Mouse (Mus musculus): Measurements from ENCODE around the gene Gdpd4.
A peak's percentile ranks its signal among the peaks of the same experiment; 100 is the strongest.

The Gdpd4 gene

DNA sequence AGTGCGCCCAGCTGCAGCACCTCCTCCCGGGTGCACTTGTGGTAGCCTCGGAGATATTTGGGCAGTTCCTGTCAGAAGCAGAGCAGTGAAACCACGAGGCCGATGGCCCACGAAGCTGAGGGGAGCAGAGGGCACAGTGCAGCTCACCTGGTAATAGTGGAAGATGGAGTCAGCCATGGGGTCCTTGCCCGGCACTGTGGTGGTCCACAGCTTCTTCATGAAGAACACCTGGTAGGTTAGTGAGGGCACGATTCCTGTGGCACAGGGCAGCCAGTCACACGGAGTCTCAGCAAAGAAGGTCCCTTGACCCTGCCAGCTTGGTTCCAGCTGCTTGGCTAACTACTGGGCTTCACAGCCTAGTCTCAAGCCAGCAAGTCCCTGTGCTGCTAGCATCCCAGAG lies 134.7 kb downstream of the Gdpd4 start:
- Histone ChIP-seq H3K27me3 (ENCODE audit: control insufficient read depth, insufficient read depth, low read length, poor library complexity, severe bottlenecking) (no peaks in the 10 kb centered on the region), H3K36me3 (ENCODE audit: control insufficient read depth, insufficient read depth, low read length, poor library complexity, severe bottlenecking) (0 out of 2 replicates have a peak, but pooled peaks cover 1% of the 10 kb centered on the region)
- DNase-seq (ENCODE audit: low read depth, low spot score): no peak

DNA sequence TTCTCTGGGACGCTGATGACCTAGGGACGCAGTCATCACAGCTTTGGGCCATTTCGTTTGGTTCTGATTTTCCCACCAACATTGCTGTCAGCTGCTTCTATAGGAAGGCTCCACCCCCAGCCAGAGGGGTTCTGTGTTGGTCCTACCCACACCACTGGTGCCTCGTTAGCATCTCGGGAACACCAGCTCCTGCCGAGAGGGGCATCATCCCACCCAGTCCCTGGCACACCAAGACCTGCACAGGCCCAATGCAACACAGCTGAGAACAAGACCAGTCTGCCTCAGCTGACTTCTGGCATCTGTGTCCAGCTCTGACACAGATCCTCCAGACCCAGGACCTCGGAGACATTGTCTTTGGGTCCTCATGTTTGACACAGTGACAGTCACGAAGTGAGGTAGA lies 135.2 kb downstream of the Gdpd4 start:
- no peak for DNase-seq (ENCODE audit: low read depth, low spot score)
- H3K27me3 ChIP-seq (ENCODE audit: control insufficient read depth, insufficient read depth, low read length, poor library complexity, severe bottlenecking): no peaks in the 10 kb centered on the region
- H3K36me3 ChIP-seq (ENCODE audit: control insufficient read depth, insufficient read depth, low read length, poor library complexity, severe bottlenecking): 0 out of 2 replicates have a peak, but pooled peaks cover 1% of the 10 kb centered on the region

DNA sequence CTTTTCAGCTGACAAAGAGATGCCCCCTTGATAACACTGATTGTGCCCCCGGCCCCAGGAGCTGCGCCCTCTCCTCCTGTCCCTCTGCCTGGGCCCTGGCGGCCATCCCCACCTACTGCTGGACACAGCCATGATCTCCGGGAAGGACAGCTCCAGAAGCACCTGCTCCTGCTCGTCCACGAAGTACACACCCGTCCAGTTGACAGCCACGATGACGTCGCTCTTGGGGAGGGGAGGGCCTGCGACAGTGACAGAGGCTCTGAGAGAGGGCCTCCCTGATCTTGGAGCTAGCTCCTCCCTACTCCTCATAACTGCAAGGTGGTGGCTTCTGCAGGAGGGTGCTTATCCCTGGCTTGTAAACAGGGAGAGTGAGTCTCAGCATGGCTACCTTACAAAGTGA lies 146.5 kb downstream of the Gdpd4 start:
- DNase-seq (ENCODE audit: low read depth, low spot score): no peak
- Histone ChIP-seq H3K27me3 (ENCODE audit: control insufficient read depth, insufficient read depth, low read length, poor library complexity, severe bottlenecking) (no peaks in the 10 kb centered on the region), H3K36me3 (ENCODE audit: control insufficient read depth, insufficient read depth, low read length, poor library complexity, severe bottlenecking) (no peaks in the 10 kb centered on the region; the same call in 1 of the 2 replicates)

DNA sequence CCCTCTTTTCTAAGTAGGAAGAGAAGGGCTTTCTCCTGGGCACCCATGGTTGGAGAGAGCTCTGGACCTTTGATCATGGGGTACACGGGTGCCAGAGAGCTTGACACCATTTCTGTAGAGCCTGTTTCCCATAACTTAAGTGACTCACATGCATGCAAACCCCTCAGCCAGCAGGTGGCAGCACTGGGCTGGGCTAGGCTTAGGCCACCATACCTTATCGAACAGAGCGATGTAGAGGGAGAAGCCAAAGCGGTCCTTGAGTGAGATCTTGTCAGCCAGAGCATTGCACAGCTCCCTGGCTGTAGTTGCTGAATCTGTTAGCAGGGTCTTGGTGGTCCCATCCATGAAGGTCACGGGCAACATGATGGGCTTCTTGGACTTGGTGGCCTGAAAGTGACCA lies 151.9 kb downstream of the Gdpd4 start:
- H3K27me3 ChIP-seq (ENCODE audit: control insufficient read depth, insufficient read depth, low read length, poor library complexity, severe bottlenecking): no peaks in the 10 kb centered on the region
- DNase-seq (ENCODE audit: low read depth, low spot score): peak; percentile 90

DNA sequence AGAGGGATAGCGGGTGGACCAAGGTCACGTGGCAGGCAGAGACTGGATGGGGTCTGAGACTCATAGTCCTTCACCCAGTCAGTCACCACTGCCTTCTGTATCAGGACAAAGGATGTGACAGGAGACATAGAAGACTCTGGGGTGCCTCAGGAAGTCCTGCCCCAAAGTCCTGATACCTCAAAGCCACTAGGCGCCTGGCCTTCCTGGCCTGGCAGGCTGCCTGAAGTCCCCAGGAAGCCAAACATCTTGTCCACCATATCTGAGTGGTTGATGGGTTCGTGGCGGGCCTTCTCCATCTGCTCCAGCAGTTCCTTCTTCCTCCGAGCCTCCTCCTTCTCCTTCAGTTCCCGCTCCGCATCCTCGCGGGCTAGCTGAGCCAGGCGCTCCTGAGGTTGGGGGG lies 157.7 kb downstream of the Gdpd4 start:
- H3K36me3 ChIP-seq (ENCODE audit: control insufficient read depth, insufficient read depth, low read length, poor library complexity, severe bottlenecking): peaks cover 8% of the 10 kb centered on the region
- H3K27me3 ChIP-seq (ENCODE audit: control insufficient read depth, insufficient read depth, low read length, poor library complexity, severe bottlenecking): no peaks in the 10 kb centered on the region
- no peak for DNase-seq (ENCODE audit: low read depth, low spot score)

More for the DNA sequence above, 151.9 kb downstream of the Gdpd4 start:
- H3K36me3 ChIP-seq (ENCODE audit: control insufficient read depth, insufficient read depth, low read length, poor library complexity, severe bottlenecking): peaks cover 5% of the 10 kb centered on the region

DNA sequence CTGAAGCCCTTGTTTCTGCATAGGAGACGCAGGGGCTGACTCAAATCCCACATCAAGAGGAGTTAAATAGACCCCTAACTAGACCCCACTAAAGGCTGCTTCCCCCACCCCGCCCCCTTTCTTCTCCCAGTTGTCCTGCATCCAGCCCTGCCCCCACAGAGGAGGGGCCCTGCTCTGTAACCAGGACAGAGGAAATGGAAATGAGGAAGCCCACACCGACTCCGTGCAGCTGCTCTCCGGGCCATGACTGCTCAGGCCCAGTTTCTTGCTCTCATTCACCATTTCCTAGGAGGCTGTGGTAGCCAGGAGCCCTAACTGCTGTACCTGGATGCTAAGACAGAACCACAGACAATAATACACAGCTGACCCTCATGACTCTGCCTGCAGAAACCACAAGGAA lies 162.6 kb downstream of the Gdpd4 start:
- no peak for DNase-seq (ENCODE audit: low read depth, low spot score)
- Histone ChIP-seq H3K27me3 (ENCODE audit: control insufficient read depth, insufficient read depth, low read length, poor library complexity, severe bottlenecking) (no peaks in the 10 kb centered on the region), H3K36me3 (ENCODE audit: control insufficient read depth, insufficient read depth, low read length, poor library complexity, severe bottlenecking) (peaks cover under 1% of the 10 kb centered on the region; the same call in 1 of the 2 replicates)

DNA sequence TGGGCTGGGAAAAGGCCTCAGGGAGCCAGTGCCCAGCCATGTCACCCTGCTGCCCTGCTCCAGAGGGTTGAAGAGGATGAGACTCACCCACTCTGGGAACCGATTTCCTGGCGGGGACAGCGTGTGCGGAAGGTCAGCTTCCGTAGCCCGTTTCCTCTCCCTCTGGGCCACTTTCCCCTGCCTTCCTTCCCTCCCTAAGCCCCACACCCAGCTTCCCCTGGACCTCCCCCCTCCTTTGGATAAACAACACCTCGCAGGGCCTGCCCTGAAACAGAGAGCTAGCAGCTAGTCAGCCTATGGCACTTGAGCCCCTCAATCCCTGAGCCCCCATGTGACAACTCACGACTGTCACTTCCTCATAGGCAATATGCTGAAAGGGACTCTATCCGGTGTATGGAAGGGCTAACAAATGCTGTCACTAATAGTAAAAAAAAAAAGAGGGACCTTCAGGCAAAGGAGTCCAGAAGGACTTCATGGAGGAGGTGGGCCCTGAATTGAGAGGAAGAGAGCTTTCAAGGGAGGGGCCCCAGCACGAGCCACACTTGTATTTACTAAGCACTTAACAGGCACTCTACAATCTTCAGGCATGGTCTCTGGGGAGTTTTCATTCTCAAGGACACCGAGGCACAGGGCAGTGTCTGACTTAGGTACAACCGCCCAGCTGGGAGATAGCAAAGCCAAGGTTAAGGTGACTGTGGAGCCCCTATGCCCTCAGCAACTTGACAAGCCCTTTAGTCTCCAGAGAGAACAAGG lies 165.0 kb downstream of the Gdpd4 start:
- Histone ChIP-seq H3K36me3 (ENCODE audit: control insufficient read depth, insufficient read depth, low read length, poor library complexity, severe bottlenecking) (no peaks in the 10 kb centered on the region; the same call in 1 of the 2 replicates), H3K27me3 (ENCODE audit: control insufficient read depth, insufficient read depth, low read length, poor library complexity, severe bottlenecking) (no peaks in the 10 kb centered on the region)
- DNase-seq (ENCODE audit: low read depth, low spot score): peak; percentile 41

DNA sequence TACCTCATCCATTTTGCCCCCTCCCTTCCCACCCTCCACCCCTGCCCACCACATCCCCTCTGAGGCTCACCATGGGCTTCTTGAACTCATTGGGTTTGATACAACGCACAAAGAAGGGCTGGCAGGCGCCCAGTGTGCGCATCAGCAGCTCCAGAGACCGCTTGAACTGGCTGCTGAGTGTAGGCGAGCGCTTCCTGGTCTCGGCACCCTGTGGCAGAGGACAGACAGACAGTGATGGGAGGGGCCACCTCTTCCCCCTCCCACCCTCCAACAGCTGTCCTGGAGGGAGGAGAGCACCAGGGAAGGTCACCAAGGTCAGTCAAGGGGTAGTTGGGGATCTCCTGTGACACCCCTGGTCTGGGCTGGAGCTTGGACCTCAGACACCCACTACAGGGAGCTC lies 165.6 kb downstream of the Gdpd4 start:
- H3K27me3 ChIP-seq (ENCODE audit: control insufficient read depth, insufficient read depth, low read length, poor library complexity, severe bottlenecking): no peaks in the 10 kb centered on the region
- DNase-seq (ENCODE audit: low read depth, low spot score): peak; percentile 40
- H3K36me3 ChIP-seq (ENCODE audit: control insufficient read depth, insufficient read depth, low read length, poor library complexity, severe bottlenecking): no peaks in the 10 kb centered on the region

DNA sequence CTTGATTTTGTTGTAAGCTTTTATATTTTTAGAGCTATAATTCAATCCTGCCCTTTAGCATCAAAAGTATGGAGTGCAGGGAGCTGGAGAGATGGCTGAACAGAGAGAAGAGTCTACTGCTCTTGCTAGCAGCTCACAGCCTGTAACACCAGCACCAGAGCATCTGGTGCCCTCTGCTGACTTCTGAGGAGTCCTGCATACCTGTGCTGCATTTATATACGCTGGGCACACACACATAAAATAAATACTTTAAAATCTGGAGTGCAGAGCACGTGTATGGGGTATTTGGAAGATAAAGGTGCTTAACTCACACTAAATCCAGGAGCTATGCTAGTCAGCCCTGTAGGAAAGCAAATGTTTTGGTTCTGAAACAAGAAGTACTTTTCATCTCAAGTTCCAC lies 166.6 kb downstream of the Gdpd4 start:
- H3K36me3 ChIP-seq (ENCODE audit: control insufficient read depth, insufficient read depth, low read length, poor library complexity, severe bottlenecking): no peaks in the 10 kb centered on the region
- DNase-seq (ENCODE audit: low read depth, low spot score): peak; percentile 57
- no peaks in the 10 kb centered on the region for H3K27me3 ChIP-seq (ENCODE audit: control insufficient read depth, insufficient read depth, low read length, poor library complexity, severe bottlenecking)

DNA sequence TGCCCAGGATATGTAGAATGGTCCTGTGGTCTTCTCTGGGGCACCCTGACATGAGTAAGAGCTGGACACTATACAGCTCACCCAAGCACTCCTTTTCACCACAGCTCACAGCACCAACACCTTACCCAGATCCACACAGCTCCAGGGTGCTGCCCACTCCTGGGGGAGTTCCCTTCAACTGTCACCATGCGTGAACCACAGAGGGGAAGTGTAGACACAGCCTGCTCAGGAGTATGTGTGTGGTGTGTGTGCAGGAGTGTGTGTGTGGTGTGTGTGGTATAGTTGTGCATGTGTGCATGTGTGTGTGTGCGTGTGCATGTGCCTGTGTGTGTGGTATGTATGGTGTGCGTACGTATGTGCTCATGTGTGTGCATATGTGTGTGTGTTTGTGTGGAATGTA lies 176.1 kb downstream of the Gdpd4 start:
- H3K36me3 ChIP-seq (ENCODE audit: control insufficient read depth, insufficient read depth, low read length, poor library complexity, severe bottlenecking): no peaks in the 10 kb centered on the region
- no peak for DNase-seq (ENCODE audit: low read depth, low spot score)
- H3K27me3 ChIP-seq (ENCODE audit: control insufficient read depth, insufficient read depth, low read length, poor library complexity, severe bottlenecking): no peaks in the 10 kb centered on the region

DNA sequence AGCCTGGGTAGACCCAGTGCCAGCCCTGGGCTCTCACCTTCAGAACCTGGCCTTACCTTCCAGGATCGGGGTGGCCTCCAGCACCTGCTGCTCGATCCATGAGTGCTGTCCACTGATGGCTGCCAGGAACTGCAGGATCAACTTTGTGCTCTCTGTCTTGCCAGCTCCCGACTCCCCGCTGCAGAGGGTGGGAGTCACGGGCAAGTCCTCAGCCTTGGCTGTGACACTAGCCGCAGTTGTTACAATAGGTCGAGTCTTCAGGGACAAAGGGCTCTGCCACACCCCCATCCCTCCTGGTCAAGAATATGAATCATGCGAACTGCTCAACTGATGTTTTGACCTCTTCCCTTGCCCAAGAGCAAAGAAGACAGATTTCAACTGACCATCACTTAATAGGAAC lies 177.8 kb downstream of the Gdpd4 start:
- Histone ChIP-seq H3K27me3 (ENCODE audit: control insufficient read depth, insufficient read depth, low read length, poor library complexity, severe bottlenecking) (no peaks in the 10 kb centered on the region), H3K36me3 (ENCODE audit: control insufficient read depth, insufficient read depth, low read length, poor library complexity, severe bottlenecking) (no peaks in the 10 kb centered on the region)
- DNase-seq (ENCODE audit: low read depth, low spot score): no peak
